Mouse (Mus musculus) urinary bladder, postnatal 25 days (tissue): ENCODE results near the gene Pim1.
"Not testable (repeated sequence)": the region's sequence is repeated elsewhere in the genome, so short reads cannot be mapped to it uniquely, and the experiment has no call there.

Source experiments
- DNase-seq: peaks from one replicate; pipeline ENCODE4 v3.0.0; 2022; ENCODE audit warnings: low spot score

The Pim1 gene

GRCm38 (mm10) chr17:29490713-29491581, at the start of gene Pim1:
Pim1 (plus strand) TSS chr17:29490753.
- DNase-seq: peak; percentile 38

GRCm38 (mm10) chr17:29441562-29441961, 49.0 kb upstream of the Pim1 start:
- DNase-seq: no peak

GRCm38 (mm10) chr17:29442131-29442557, 48.4 kb upstream of the Pim1 start:
- no peak for DNase-seq

GRCm38 (mm10) chr17:29443724-29444123, 46.8 kb upstream of the Pim1 start:
- DNase-seq: no peak

GRCm38 (mm10) chr17:29445072-29445471, 45.5 kb upstream of the Pim1 start:
- no peak for DNase-seq

- no peak for DNase-seq
Observed at GRCm38 (mm10) chr17:29447323-29447722, 43.2 kb upstream of the Pim1 start.

- no peak for DNase-seq
Observed at GRCm38 (mm10) chr17:29448055-29448454, 42.5 kb upstream of the Pim1 start.

GRCm38 (mm10) chr17:29448561-29448960, 42.0 kb upstream of the Pim1 start:
- no peak for DNase-seq

GRCm38 (mm10) chr17:29450899-29451840, 39.4 kb upstream of the Pim1 start:
- DNase-seq: peak; percentile 41

- no peak for DNase-seq
Observed at GRCm38 (mm10) chr17:29451841-29452210, 38.7 kb upstream of the Pim1 start.

- DNase-seq: not testable (repeated sequence)
Observed at GRCm38 (mm10) chr17:29454119-29454518, 36.4 kb upstream of the Pim1 start.

GRCm38 (mm10) chr17:29455411-29456120, 35.0 kb upstream of the Pim1 start:
- DNase-seq: no peak

GRCm38 (mm10) chr17:29456476-29456875, 34.1 kb upstream of the Pim1 start:
- DNase-seq: no peak

GRCm38 (mm10) chr17:29456926-29457325, 33.6 kb upstream of the Pim1 start:
- DNase-seq: no peak

GRCm38 (mm10) chr17:29457795-29458560, 32.6 kb upstream of the Pim1 start:
- no peak for DNase-seq

- DNase-seq: peak; percentile 52
Observed at GRCm38 (mm10) chr17:29459321-29460118, 31.0 kb upstream of the Pim1 start.

- no peak for DNase-seq
Observed at GRCm38 (mm10) chr17:29460119-29460505, 30.4 kb upstream of the Pim1 start.

- no peak for DNase-seq
Observed at GRCm38 (mm10) chr17:29463627-29464026, 26.9 kb upstream of the Pim1 start.

GRCm38 (mm10) chr17:29464068-29464467, 26.5 kb upstream of the Pim1 start:
- no peak for DNase-seq

GRCm38 (mm10) chr17:29464519-29465140, 25.9 kb upstream of the Pim1 start:
- DNase-seq: no peak
